Mouse (Mus musculus): Measurements from ENCODE around the gene Vgll4. TPM values are rescaled to one million over a fixed set of nuclear protein-coding genes. Genes with fewer than 3 reads are reported as not detected.

The Vgll4 gene
- polyA plus RNA-seq, 1 experiment from 2014 or later: 76.8 TPM

GRCm38 (mm10) chr6:114861591-114861990 lies 108.2 kb downstream of the Vgll4 start:
- DNase-seq (ENCODE audit: low spot score): no peak
- H3K36me3 ChIP-seq: peaks cover 56% of the 10 kb centered on the region

DNA sequence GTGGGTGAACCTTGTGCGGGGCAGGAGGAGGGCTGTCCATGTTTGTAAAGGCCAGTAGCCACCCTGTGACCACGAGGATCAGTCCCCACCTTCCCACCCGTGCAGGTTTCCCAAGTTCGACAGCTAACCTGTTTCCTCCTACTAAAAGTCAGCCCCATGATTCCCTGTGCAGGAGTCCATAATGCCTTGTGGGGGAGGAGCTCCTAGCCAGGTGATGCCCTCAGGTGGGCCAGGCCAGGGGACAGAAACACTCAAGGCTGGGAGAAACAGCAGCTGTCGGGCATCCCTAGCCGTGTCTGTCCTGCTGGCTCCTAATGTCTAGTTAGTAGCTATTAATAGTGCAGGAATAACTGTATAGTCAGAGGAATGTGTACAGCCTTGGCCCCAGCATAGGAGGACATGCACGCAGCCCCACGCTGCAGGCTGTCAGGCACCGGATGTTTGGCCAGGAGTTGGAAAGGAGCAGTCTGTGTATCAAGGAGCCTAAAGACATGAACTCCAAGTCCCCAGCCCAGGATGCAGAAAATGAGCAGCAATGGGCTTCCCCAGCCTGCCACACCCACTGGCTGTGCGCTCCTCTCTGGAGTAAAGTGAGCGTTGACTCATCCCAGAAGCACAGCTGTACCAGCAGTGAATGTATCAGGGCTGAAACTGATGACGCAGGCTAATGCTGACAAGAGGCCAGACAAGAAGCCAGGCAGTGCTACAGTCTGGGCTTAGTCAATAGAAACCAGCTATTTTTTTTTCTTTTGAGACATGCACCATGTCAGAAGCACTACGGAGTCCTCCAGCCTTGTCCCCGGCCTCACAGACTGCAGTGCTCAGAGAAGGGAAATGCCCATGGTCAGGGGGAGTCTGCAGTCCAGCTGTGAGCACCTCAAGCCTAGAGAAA lies 108.9 kb downstream of the Vgll4 start:
- Histone ChIP-seq H3K4me3 (no peak overlapping the region), H3K9me3 (no peaks in the 10 kb centered on the region), H3K27me3 (ENCODE audit: insufficient read depth, poor library complexity, severe bottlenecking) (no peaks in the 10 kb centered on the region), H3K27ac (peak overlapping the region; percentile 42), H3K36me3 (peaks cover 56% of the 10 kb centered on the region), H3K4me1 (peaks cover 78% of the 10 kb centered on the region)
- WGBS: 57% methylated on average over 14 of the region's 14 CpGs
- no peak for DNase-seq (ENCODE audit: low spot score)

More at GRCm38 (mm10) chr6:114861591-114861990, 108.2 kb downstream of the Vgll4 start:
- peaks cover 78% of the 10 kb centered on the region for H3K4me1 ChIP-seq
- H3K9me3 ChIP-seq: no peaks in the 10 kb centered on the region
- H3K4me3 ChIP-seq: no peak overlapping the region
- H3K27ac ChIP-seq: peak overlapping the region; percentile 42
- 80% methylated on average over 9 of the region's 9 CpGs for WGBS
- H3K27me3 ChIP-seq (ENCODE audit: insufficient read depth, poor library complexity, severe bottlenecking): no peaks in the 10 kb centered on the region

GRCm38 (mm10) chr6:114858722-114859053 lies 111.1 kb downstream of the Vgll4 start:
- peaks cover 88% of the 10 kb centered on the region for H3K4me1 ChIP-seq
- H3K9me3 ChIP-seq: no peaks in the 10 kb centered on the region
- H3K4me3 ChIP-seq: no peak overlapping the region
- H3K27ac ChIP-seq: no peak overlapping the region
- 69% methylated on average over 4 of the region's 4 CpGs for WGBS
- no peak for DNase-seq (ENCODE audit: low spot score)
- no peaks in the 10 kb centered on the region for H3K27me3 ChIP-seq (ENCODE audit: insufficient read depth, poor library complexity, severe bottlenecking)
- peaks cover 47% of the 10 kb centered on the region for H3K36me3 ChIP-seq

- 81% methylated on average over 3 of the region's 3 CpGs for WGBS
- H3K4me1 ChIP-seq: peaks cover 88% of the 10 kb centered on the region
- no peaks in the 10 kb centered on the region for H3K9me3 ChIP-seq
- H3K27ac ChIP-seq: no peak overlapping the region
- no peaks in the 10 kb centered on the region for H3K27me3 ChIP-seq (ENCODE audit: insufficient read depth, poor library complexity, severe bottlenecking)
- DNase-seq (ENCODE audit: low spot score): no peak
- H3K4me3 ChIP-seq: no peak overlapping the region
- H3K36me3 ChIP-seq: peaks cover 41% of the 10 kb centered on the region
Measured at GRCm38 (mm10) chr6:114857996-114858721, 111.6 kb downstream of the Vgll4 start.

GRCm38 (mm10) chr6:114856501-114856900 lies 113.3 kb downstream of the Vgll4 start:
- DNase-seq (ENCODE audit: low spot score): no peak
- WGBS: 74% methylated on average over 4 of the region's 4 CpGs
- H3K27me3 ChIP-seq (ENCODE audit: insufficient read depth, poor library complexity, severe bottlenecking): no peaks in the 10 kb centered on the region
- no peak overlapping the region for H3K4me3 ChIP-seq
- H3K36me3 ChIP-seq: peaks cover 25% of the 10 kb centered on the region
- H3K4me1 ChIP-seq: peaks cover 90% of the 10 kb centered on the region
- 0 out of 2 replicates have a peak overlapping the region, but pooled peaks have one; percentile 82 for H3K27ac ChIP-seq
- no peaks in the 10 kb centered on the region for H3K9me3 ChIP-seq

DNA sequence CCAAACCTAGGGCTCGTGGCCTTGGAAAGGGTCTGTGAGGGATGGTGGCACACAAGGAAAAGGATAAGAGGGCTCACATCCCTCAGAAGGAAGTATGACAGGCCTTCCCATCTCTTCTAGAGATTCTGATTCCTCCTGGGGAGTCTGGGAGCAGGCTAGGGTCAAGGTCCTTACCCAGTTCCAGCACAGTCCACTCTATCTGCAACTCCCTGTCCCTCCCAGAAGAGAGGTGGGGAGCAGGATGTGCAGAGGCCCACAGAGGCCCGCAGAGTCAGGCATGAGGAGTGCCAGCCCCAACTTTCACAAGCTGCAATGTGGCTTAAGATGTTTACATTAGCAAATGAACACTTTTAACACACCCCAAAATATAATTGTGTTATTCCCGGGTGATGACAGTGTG lies 114.2 kb downstream of the Vgll4 start:
- Histone ChIP-seq H3K27me3 (ENCODE audit: insufficient read depth, poor library complexity, severe bottlenecking) (no peaks in the 10 kb centered on the region), H3K9me3 (no peaks in the 10 kb centered on the region), H3K27ac (peak overlapping the region; percentile 82), H3K36me3 (peaks cover 16% of the 10 kb centered on the region), H3K4me3 (no peak overlapping the region), H3K4me1 (peaks cover 90% of the 10 kb centered on the region)
- WGBS: 64% methylated on average over 3 of the region's 3 CpGs
- no peak for DNase-seq (ENCODE audit: low spot score)

DNA sequence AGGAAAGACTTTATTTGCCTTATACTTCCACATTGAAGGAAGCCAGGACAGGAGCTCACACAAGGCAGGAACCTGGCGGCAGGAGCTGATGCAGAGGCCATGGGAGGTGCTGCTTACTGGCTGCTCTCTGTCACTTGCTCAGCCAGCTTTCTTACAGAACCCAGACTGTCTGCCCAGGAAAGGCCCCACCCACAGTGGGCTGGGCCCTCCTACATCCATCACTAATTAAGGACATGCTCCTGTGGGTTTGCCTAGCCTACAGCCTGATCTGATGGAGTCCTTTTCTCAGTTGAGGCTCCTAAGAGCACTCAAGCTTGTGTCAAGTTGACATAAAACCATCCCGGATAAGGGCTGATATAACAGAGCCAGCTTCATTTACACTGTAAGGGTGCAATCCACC lies 115.4 kb downstream of the Vgll4 start:
- H3K27me3 ChIP-seq (ENCODE audit: insufficient read depth, poor library complexity, severe bottlenecking): no peaks in the 10 kb centered on the region
- H3K9me3 ChIP-seq: no peaks in the 10 kb centered on the region
- peaks cover 6% of the 10 kb centered on the region for H3K36me3 ChIP-seq
- peak overlapping the region; percentile 82 for H3K27ac ChIP-seq
- no peak overlapping the region for H3K4me3 ChIP-seq
- WGBS: 38% methylated on average over 2 of the region's 2 CpGs
- DNase-seq (ENCODE audit: low spot score): no peak
- H3K4me1 ChIP-seq: peaks cover 96% of the 10 kb centered on the region

DNA sequence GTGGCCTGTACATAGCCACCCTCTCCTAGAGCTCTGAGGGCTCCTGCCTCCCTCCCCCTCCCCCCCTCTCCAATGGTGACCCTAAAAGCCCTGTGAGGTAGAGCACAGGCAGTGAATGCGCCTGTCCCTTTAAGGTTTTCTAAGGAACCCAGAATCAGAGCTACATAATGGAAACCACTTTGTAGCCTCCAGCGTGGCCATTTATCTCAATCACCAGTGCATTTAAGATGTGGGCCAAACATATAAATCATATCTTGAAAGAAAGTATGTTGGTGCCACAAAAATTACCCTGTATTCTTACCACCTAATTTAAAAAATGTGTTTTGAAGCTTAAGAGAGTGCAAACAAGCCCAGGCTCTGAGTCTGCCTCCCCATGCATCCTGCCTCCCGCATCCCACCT lies 117.1 kb downstream of the Vgll4 start:
- no peak for DNase-seq (ENCODE audit: low spot score)
- Histone ChIP-seq H3K4me3 (no peak overlapping the region), H3K4me1 (peaks cover 96% of the 10 kb centered on the region), H3K27me3 (ENCODE audit: insufficient read depth, poor library complexity, severe bottlenecking) (no peaks in the 10 kb centered on the region), H3K36me3 (no peaks in the 10 kb centered on the region), H3K9me3 (no peaks in the 10 kb centered on the region), H3K27ac (peak overlapping the region; percentile 53)
- WGBS: 48% methylated on average over 3 of the region's 3 CpGs

- Histone ChIP-seq H3K4me3 (no peak overlapping the region), H3K27ac (peak overlapping the region; percentile 48; the same call in 1 of the 2 replicates), H3K4me1 (peaks cover 98% of the 10 kb centered on the region), H3K9me3 (no peaks in the 10 kb centered on the region), H3K36me3 (no peaks in the 10 kb centered on the region), H3K27me3 (ENCODE audit: insufficient read depth, poor library complexity, severe bottlenecking) (no peaks in the 10 kb centered on the region)
- WGBS: 67% methylated on average over 7 of the region's 7 CpGs
- no peak for DNase-seq (ENCODE audit: low spot score)
Measured at GRCm38 (mm10) chr6:114851688-114852087, 118.1 kb downstream of the Vgll4 start.

DNA sequence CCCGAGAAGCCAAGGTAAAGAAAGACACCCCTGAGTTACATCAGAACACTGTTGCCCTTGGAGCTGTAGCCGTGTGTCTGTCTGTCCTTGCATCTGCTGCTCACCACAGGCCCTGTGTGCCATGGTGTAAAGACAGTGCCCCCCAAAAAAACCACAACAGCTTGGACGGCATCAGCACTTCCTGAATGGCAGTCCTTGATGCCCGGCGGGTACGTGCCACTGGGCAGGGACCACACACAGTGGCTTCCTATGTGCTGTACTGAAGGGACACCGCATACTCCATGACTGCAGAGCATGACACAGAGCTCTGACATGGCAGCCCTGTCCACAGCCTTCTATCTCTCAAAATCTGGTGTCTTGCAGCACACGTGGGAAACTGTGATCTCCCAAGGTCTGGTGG lies 120.0 kb downstream of the Vgll4 start:
- H3K9me3 ChIP-seq: no peaks in the 10 kb centered on the region
- no peaks in the 10 kb centered on the region for H3K36me3 ChIP-seq
- no peak overlapping the region for H3K4me3 ChIP-seq
- H3K4me1 ChIP-seq: peaks cover 90% of the 10 kb centered on the region
- no peak for DNase-seq (ENCODE audit: low spot score)
- WGBS: 76% methylated on average over 8 of the region's 8 CpGs
- H3K27me3 ChIP-seq (ENCODE audit: insufficient read depth, poor library complexity, severe bottlenecking): no peaks in the 10 kb centered on the region
- peak overlapping the region; percentile 79 for H3K27ac ChIP-seq

DNA sequence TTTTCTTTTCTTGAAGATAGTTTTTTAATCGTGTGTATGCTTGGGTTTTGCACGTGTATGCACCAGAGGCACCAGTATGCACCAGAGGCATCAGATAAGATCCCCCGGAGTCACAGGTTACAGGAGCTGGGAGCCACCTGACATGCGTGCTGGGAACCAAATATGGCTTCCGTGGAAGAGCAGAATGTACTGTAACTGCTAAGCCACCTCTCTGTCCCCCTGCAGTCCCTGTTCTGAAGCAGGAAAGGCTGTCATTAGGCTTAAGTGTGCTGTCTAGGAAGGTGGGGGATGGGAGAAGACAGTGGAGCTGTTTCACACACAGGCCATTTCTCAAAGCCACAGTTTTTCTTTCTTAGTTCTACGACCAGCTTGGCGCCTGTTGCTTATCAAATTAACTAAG lies 121.0 kb downstream of the Vgll4 start:
- H3K36me3 ChIP-seq: no peaks in the 10 kb centered on the region
- WGBS: 37% methylated on average over 7 of the region's 7 CpGs
- H3K4me3 ChIP-seq: no peak overlapping the region
- no peak for DNase-seq (ENCODE audit: low spot score)
- no peaks in the 10 kb centered on the region for H3K9me3 ChIP-seq
- H3K4me1 ChIP-seq: peaks cover 80% of the 10 kb centered on the region
- peak overlapping the region; percentile 79; the same call in 1 of the 2 replicates for H3K27ac ChIP-seq
- H3K27me3 ChIP-seq (ENCODE audit: insufficient read depth, poor library complexity, severe bottlenecking): no peaks in the 10 kb centered on the region

DNA sequence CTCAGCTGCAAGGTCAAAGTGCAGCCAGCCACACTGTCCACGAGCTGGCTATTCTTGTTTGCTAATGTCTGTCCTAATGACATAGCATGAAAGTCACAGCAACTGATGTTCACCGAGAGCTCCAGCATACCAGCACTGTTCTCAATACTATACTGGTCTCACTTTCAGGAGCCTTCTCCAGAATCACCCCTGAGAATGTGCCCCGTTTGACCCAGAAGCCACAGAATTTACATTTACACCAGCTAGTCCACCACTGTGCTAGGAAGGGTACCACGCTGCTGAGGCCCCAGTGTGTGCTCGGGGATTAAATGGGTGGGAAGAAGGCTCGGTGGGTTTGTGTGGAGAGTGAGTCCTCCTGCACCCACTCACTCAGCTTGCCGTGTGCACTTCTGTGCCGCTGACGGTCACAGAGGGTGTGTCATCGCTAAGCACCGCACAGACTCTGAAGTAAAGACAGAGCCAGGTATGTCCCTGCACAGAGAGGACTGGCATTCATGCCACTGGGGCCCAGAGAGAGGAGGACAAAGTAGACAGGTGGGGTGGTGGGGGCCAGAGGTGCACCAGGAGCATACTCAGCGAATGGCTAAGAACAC lies 122.1 kb downstream of the Vgll4 start:
- 80% methylated on average over 12 of the region's 12 CpGs for WGBS
- no peaks in the 10 kb centered on the region for H3K36me3 ChIP-seq
- DNase-seq (ENCODE audit: low spot score): no peak
- peak overlapping the region; percentile 79; the same call in 1 of the 2 replicates for H3K27ac ChIP-seq
- no peaks in the 10 kb centered on the region for H3K27me3 ChIP-seq (ENCODE audit: insufficient read depth, poor library complexity, severe bottlenecking)
- H3K4me3 ChIP-seq: no peak overlapping the region
- H3K4me1 ChIP-seq: peaks cover 69% of the 10 kb centered on the region
- H3K9me3 ChIP-seq: no peaks in the 10 kb centered on the region
